Mouse (Mus musculus) lung, adult 2 months (tissue): Measurements from ENCODE around the gene Btbd35f10.
"Not testable (repeated sequence)": the region's sequence is repeated elsewhere in the genome, so short reads cannot be mapped to it uniquely, and the experiment has no call there.

Source experiments
- CTCF ChIP-seq: fragments of 200-500 bp; IDR thresholded peaks from 2 replicates; pipeline ENCODE4 v1.5.1; 2011; ENCODE audit warnings: mild to moderate bottlenecking, low read length, control low read depth; ENCODE audit not compliant: insufficient read depth
- POLR2A ChIP-seq: fragments of 200-500 bp; IDR thresholded peaks from 2 replicates; pipeline ENCODE4 v1.6.1; 2011; ENCODE audit warnings: low read depth, mild to moderate bottlenecking, control low read depth, low read length, borderline replicate concordance; ENCODE audit errors: extremely low read depth

DNA sequence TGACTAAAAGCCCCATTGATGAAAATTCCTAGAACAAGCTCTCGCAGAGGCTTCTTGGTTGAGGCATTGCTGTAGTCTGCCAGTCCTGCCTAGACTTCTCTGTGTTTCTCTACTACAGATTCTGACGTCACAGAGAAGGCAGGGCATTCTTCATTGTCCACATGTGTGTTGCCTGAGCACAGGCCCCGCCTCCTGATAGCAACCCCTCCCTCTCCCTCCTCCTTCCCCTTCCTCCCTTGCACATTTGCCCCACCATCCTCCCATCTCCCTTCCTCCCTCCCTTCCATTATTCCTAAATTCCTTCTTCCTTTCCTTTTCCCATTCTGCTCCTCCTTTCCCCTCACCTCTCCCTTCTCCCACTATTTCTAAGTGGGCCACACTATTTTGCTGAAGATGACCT is at the start of gene Btbd35f10:
- not testable (repeated sequence) for TF ChIP-seq CTCF, POLR2A
